Mouse (Mus musculus): ENCODE results near the gene Melk. TPM values are rescaled to one million over a fixed set of nuclear protein-coding genes. Genes with fewer than 3 reads are reported as not detected.

The Melk gene
- polyA plus RNA-seq, 1 experiment from 2014 or later, result 54.9 TPM

- H3K9me3 ChIP-seq (ENCODE audit: control insufficient read depth, low read length), result no peaks in the 10 kb centered on the region
- H3K4me2 ChIP-seq (ENCODE audit: low read depth, low read length), result no peak overlapping the region
- 41% methylated on average over 12 of the region's 12 CpGs for WGBS
- H3K9ac ChIP-seq (ENCODE audit: low read length), result no peak overlapping the region
- H3K36me3 ChIP-seq (ENCODE audit: control insufficient read depth, insufficient read depth, low read length), result peaks cover 11% of the 10 kb centered on the region
- H3K4me1 ChIP-seq (replicated peaks; ENCODE audit: control insufficient read depth, insufficient read depth, low read length), result no peaks in the 10 kb centered on the region; the same call in 1 of the 2 replicates
- H3K27me3 ChIP-seq (ENCODE audit: control insufficient read depth, insufficient read depth, low read depth, low read length), result no peaks in the 10 kb centered on the region
- ATAC-seq (ENCODE audit: low read depth), result no peak
- no peak overlapping the region for H3K27ac ChIP-seq (ENCODE audit: low read length)
- no peak overlapping the region for H3K4me3 ChIP-seq (ENCODE audit: low read length)
These were observed 15.7 kb downstream of the Melk start for GRCm38 (mm10) chr4:44316270-44316809.

GRCm38 (mm10) chr4:44320448-44320847 is 19.8 kb downstream of the Melk start:
- Histone ChIP-seq H3K9me3 (ENCODE audit: control insufficient read depth, low read length) (no peaks in the 10 kb centered on the region), H3K4me2 (ENCODE audit: low read depth, low read length) (no peak overlapping the region), H3K27ac (ENCODE audit: low read length) (no peak overlapping the region), H3K9ac (ENCODE audit: low read length) (no peak overlapping the region), H3K27me3 (ENCODE audit: control insufficient read depth, insufficient read depth, low read depth, low read length) (no peaks in the 10 kb centered on the region), H3K36me3 (ENCODE audit: control insufficient read depth, insufficient read depth, low read length) (0 out of 2 replicates have a peak, but pooled peaks cover 2% of the 10 kb centered on the region), H3K4me1 (replicated peaks; ENCODE audit: control insufficient read depth, insufficient read depth, low read length) (no peaks in the 10 kb centered on the region; the same call in 1 of the 2 replicates), H3K4me3 (ENCODE audit: low read length) (no peak overlapping the region)
- WGBS, result 81% methylated on average over 6 of the region's 6 CpGs
- ATAC-seq (ENCODE audit: low read depth), result peak; percentile 12; the same call in 1 of the 2 replicates

- H3K4me2 ChIP-seq (ENCODE audit: low read depth, low read length), result no peak overlapping the region
- H3K27me3 ChIP-seq (ENCODE audit: control insufficient read depth, insufficient read depth, low read depth, low read length), result no peaks in the 10 kb centered on the region
- no peak overlapping the region for H3K27ac ChIP-seq (ENCODE audit: low read length)
- H3K36me3 ChIP-seq (ENCODE audit: control insufficient read depth, insufficient read depth, low read length), result peaks cover 2% of the 10 kb centered on the region; the same call in 1 of the 2 replicates
- 83% methylated on average over 7 of the region's 7 CpGs for WGBS
- ATAC-seq (ENCODE audit: low read depth), result no peak
- no peaks in the 10 kb centered on the region for H3K4me1 ChIP-seq (replicated peaks; ENCODE audit: control insufficient read depth, insufficient read depth, low read length)
- no peak overlapping the region for H3K9ac ChIP-seq (ENCODE audit: low read length)
- H3K4me3 ChIP-seq (ENCODE audit: low read length), result no peak overlapping the region
- no peaks in the 10 kb centered on the region for H3K9me3 ChIP-seq (ENCODE audit: control insufficient read depth, low read length)
These were observed 21.4 kb downstream of the Melk start for GRCm38 (mm10) chr4:44322124-44322523.

DNA sequence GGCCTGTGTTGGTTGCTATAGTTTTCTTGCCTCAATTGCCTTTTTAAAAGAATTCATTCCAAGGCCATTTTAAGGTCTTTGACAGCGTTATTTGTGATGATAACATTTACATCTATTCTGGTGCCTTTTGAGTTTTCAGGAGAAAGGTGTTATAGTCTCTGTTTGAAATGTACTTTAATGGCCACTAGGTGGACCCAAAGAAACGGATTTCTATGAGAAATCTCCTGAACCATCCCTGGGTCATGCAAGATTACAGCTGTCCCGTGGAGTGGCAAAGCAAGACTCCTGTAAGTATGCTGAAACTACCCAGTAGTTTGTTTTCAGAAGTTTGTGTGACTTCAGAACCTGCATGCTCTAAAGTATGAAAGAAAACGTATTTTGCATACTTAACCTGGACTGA is 24.8 kb downstream of the Melk start:
- no peaks in the 10 kb centered on the region; the same call in 1 of the 2 replicates for H3K36me3 ChIP-seq (ENCODE audit: control insufficient read depth, insufficient read depth, low read length)
- no peak overlapping the region for H3K9ac ChIP-seq (ENCODE audit: low read length)
- no peaks in the 10 kb centered on the region for H3K4me1 ChIP-seq (replicated peaks; ENCODE audit: control insufficient read depth, insufficient read depth, low read length)
- ATAC-seq (ENCODE audit: low read depth), result no peak
- no peaks in the 10 kb centered on the region for H3K9me3 ChIP-seq (ENCODE audit: control insufficient read depth, low read length)
- no peaks in the 10 kb centered on the region for H3K27me3 ChIP-seq (ENCODE audit: control insufficient read depth, insufficient read depth, low read depth, low read length)
- no peak overlapping the region for H3K27ac ChIP-seq (ENCODE audit: low read length)
- WGBS, result 46% methylated on average over 4 of the region's 4 CpGs
- no peak overlapping the region for H3K4me2 ChIP-seq (ENCODE audit: low read depth, low read length)
- H3K4me3 ChIP-seq (ENCODE audit: low read length), result no peak overlapping the region

DNA sequence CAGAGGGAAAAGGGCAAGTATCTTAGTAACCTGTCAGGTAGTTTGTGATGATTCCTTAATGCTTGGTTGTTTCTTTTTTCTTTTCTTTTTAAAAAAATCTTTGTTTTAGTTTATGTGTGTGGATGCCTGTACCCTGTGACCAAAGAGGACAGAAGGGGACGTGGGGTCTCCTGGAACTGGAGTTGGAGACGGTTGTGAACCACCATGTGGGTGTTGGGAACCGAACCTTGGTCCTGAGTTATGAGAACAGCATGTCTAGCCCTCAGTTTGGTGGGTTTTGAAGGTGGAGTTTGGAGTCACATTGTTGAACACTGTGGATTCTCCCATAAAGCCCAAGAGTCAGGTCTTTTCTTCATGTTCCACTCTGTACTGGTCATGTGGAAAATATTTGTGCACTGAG is 26.0 kb downstream of the Melk start:
- H3K27ac ChIP-seq (ENCODE audit: low read length), result no peak overlapping the region
- H3K36me3 ChIP-seq (ENCODE audit: control insufficient read depth, insufficient read depth, low read length), result no peaks in the 10 kb centered on the region; the same call in 1 of the 2 replicates
- WGBS, result 92% methylated on average over 3 of the region's 3 CpGs
- no peak overlapping the region for H3K4me3 ChIP-seq (ENCODE audit: low read length)
- no peaks in the 10 kb centered on the region for H3K4me1 ChIP-seq (replicated peaks; ENCODE audit: control insufficient read depth, insufficient read depth, low read length)
- no peak for ATAC-seq (ENCODE audit: low read depth)
- no peak overlapping the region for H3K4me2 ChIP-seq (ENCODE audit: low read depth, low read length)
- H3K27me3 ChIP-seq (ENCODE audit: control insufficient read depth, insufficient read depth, low read depth, low read length), result no peaks in the 10 kb centered on the region
- H3K9ac ChIP-seq (ENCODE audit: low read length), result no peak overlapping the region
- no peaks in the 10 kb centered on the region for H3K9me3 ChIP-seq (ENCODE audit: control insufficient read depth, low read length)

- no peak for ATAC-seq (ENCODE audit: low read depth)
- Histone ChIP-seq H3K36me3 (ENCODE audit: control insufficient read depth, insufficient read depth, low read length) (peaks cover 4% of the 10 kb centered on the region; the same call in 1 of the 2 replicates), H3K9me3 (ENCODE audit: control insufficient read depth, low read length) (no peaks in the 10 kb centered on the region), H3K27ac (ENCODE audit: low read length) (no peak overlapping the region), H3K9ac (ENCODE audit: low read length) (no peak overlapping the region), H3K4me2 (ENCODE audit: low read depth, low read length) (no peak overlapping the region), H3K4me3 (ENCODE audit: low read length) (no peak overlapping the region), H3K4me1 (replicated peaks; ENCODE audit: control insufficient read depth, insufficient read depth, low read length) (no peaks in the 10 kb centered on the region), H3K27me3 (ENCODE audit: control insufficient read depth, insufficient read depth, low read depth, low read length) (no peaks in the 10 kb centered on the region)
- WGBS, result 68% methylated on average over 1 of the region's 1 CpGs
These were observed 27.3 kb downstream of the Melk start for GRCm38 (mm10) chr4:44327976-44328375.

GRCm38 (mm10) chr4:44335006-44335405 is 34.3 kb downstream of the Melk start:
- Histone ChIP-seq H3K4me1 (replicated peaks; ENCODE audit: control insufficient read depth, insufficient read depth, low read length) (no peaks in the 10 kb centered on the region), H3K36me3 (ENCODE audit: control insufficient read depth, insufficient read depth, low read length) (peaks cover 17% of the 10 kb centered on the region; the same call in 1 of the 2 replicates), H3K4me2 (ENCODE audit: low read depth, low read length) (no peak overlapping the region), H3K27ac (ENCODE audit: low read length) (no peak overlapping the region), H3K9ac (ENCODE audit: low read length) (no peak overlapping the region), H3K9me3 (ENCODE audit: control insufficient read depth, low read length) (no peaks in the 10 kb centered on the region), H3K27me3 (ENCODE audit: control insufficient read depth, insufficient read depth, low read depth, low read length) (no peaks in the 10 kb centered on the region), H3K4me3 (ENCODE audit: low read length) (no peak overlapping the region)
- ATAC-seq (ENCODE audit: low read depth), result no peak
- WGBS, result 89% methylated on average over 8 of the region's 8 CpGs

GRCm38 (mm10) chr4:44361670-44362069 is 61.0 kb downstream of the Melk start:
- Histone ChIP-seq H3K27ac (ENCODE audit: low read length) (no peak overlapping the region), H3K4me2 (ENCODE audit: low read depth, low read length) (no peak overlapping the region), H3K36me3 (ENCODE audit: control insufficient read depth, insufficient read depth, low read length) (peaks cover 11% of the 10 kb centered on the region; the same call in 1 of the 2 replicates), H3K4me3 (ENCODE audit: low read length) (no peak overlapping the region), H3K4me1 (replicated peaks; ENCODE audit: control insufficient read depth, insufficient read depth, low read length) (peaks cover 2% of the 10 kb centered on the region; the same call in 1 of the 2 replicates), H3K27me3 (ENCODE audit: control insufficient read depth, insufficient read depth, low read depth, low read length) (no peaks in the 10 kb centered on the region), H3K9ac (ENCODE audit: low read length) (no peak overlapping the region), H3K9me3 (ENCODE audit: control insufficient read depth, low read length) (no peaks in the 10 kb centered on the region)
- 88% methylated on average over 7 of the region's 7 CpGs for WGBS
- ATAC-seq (ENCODE audit: low read depth), result no peak

DNA sequence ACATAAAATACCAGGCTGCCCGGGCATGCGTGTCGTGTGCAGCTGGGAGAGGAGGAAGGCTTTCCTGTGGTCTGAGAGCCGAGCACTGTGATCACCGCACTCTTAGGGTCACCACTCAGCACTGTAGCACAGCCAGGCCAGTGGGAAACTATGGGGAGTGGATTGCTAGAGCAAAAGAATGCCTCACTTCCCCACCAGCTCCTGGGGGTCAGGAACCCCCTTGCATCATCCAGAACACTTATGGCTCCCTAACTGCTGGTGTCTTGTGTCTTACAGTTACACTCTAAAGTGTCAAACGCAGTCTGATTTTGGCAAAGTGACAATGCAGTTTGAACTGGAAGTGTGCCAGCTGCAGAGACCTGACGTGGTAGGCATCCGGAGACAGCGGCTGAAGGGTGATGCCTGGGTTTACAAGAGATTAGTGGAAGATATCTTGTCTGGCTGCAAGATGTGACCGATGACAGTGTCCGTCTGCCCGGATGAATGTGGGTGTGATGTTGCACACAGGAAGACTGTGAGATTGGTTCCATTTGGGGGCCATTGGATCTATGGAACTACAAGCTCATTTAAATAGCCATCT is 62.8 kb downstream of the Melk start:
- Histone ChIP-seq H3K4me2 (ENCODE audit: low read depth, low read length) (no peak overlapping the region), H3K27me3 (ENCODE audit: control insufficient read depth, insufficient read depth, low read depth, low read length) (no peaks in the 10 kb centered on the region), H3K4me3 (ENCODE audit: low read length) (no peak overlapping the region), H3K36me3 (ENCODE audit: control insufficient read depth, insufficient read depth, low read length) (peaks cover 10% of the 10 kb centered on the region; the same call in 1 of the 2 replicates), H3K9ac (ENCODE audit: low read length) (no peak overlapping the region), H3K27ac (ENCODE audit: low read length) (no peak overlapping the region), H3K4me1 (replicated peaks; ENCODE audit: control insufficient read depth, insufficient read depth, low read length) (peaks cover 2% of the 10 kb centered on the region; the same call in 1 of the 2 replicates), H3K9me3 (ENCODE audit: control insufficient read depth, low read length) (no peaks in the 10 kb centered on the region)
- 50% methylated on average over 12 of the region's 12 CpGs for WGBS
- ATAC-seq (ENCODE audit: low read depth), result peak; percentile 89

Measured in lung, embryonic 16.5 days (tissue).